Mouse (Mus musculus): ENCODE data around the gene Gm49383.
"Not testable (repeated sequence)": the region's sequence is repeated elsewhere in the genome, so short reads cannot be mapped to it uniquely, and the experiment has no call there.

The Gm49383 gene

DNA sequence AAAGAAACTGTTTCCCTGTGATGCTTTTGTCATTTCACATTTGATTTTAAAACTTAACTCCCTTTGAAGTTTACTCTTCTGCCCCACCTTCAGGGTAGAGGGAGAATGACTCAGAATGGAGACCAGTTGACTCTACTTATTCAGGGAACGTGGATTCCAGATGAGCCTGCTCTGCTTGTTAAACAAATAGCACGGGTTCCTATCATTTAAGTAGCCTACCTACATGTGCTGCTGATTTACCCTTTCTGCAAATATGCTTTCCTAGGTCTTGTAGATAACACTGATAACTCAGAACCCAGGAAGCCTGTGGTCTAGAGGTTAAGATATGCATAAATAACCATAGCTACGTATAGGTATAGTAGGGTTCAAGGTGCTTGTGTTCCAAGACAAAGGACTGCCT is 32.0 kb downstream of the Gm49383 start:
- DNase-seq (ENCODE audit: low spot score), result no peak

- not testable (repeated sequence) for DNase-seq (ENCODE audit: low spot score)
Observed at GRCm38 (mm10) chr12:69163586-69163985, 33.3 kb downstream of the Gm49383 start.

DNA sequence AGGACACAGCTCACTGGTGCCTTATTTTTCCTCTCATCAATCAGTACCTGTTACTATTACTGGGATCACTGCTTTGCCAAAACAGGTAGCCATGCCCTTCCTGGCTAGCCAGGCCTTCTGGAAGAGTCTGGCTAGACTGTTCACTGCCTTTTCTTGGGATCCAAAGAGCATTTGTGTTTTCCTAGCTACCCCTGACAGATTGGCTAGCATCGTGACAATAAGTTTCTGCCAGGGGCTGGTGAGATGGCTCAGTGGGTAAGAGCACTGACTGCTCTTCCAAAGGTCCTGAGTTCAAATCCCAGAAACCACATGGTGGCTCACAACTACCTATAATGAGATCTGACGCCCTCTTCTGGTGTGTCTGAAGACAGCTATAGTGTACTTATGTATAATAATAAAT is 36.2 kb downstream of the Gm49383 start:
- DNase-seq (ENCODE audit: low spot score), result not testable (repeated sequence)

- DNase-seq (ENCODE audit: low spot score), result no peak
Observed at GRCm38 (mm10) chr12:69159578-69159940, 37.3 kb downstream of the Gm49383 start.

DNA sequence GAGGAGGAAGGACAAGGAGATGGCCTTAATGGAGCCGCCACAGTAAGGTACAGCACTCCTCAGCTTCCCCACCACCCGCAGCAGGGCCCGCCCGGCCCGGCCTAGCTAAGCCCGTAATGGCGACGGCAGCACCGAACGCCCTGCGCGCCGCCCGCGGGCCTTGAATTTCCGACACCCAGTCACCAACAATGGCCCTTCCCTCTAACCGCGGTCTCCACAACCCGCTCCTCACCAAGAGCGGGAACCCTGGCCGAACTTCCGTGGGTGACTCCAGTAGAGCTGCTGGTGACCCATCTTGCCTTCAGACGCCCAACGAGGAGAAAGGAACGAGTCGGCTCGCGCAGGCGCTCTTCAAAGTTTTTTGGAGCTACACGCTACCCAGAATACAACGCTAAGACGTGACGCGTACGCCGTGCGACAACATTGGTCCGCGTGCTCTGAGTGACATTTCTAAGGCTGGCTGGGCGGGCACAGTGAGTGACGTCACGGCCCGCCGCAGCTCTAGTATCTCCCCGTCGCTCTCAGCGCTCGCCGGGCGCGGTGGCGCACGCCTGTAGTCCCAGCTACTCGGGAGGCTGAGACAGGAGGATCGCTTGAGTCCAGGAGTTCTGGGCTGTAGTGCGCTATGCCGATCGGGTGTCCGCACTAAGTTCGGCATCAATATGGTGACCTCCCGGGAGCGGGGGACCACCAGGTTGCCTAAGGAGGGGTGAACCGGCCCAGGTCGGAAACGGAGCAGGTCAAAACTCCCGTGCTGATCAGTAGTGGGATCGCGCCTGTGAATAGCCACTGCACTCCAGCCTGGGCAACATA is 37.9 kb downstream of the Gm49383 start, which contains the start of gene Rps29:
Gene Rps29, minus strand, starts transcription at position 422 of the 813 bp plus-strand sequence.
- DNase-seq (ENCODE audit: low spot score), result peak; percentile 90

DNA sequence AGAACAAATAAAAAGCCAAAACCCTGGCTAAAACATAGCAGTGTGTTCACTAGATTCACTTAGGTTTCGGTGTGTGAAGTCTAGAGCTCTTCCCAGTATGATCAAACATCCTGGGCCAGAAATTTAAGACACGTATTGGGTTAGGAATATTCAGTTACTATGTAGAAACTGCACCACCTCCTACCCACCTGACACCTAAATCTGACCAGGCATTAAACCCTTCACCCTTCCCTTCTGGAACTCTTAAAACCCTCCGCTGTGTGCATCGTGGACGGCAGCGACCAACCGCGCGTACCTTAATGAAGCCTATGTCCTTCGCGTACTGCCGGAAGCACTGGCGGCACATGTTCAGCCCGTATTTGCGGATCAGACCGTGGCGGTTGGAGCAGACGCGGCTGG is 38.5 kb downstream of the Gm49383 start:
- no peak for DNase-seq (ENCODE audit: low spot score)

- DNase-seq (ENCODE audit: low spot score), result no peak
Observed at GRCm38 (mm10) chr12:69157107-69157506, 39.8 kb downstream of the Gm49383 start.

- DNase-seq (ENCODE audit: low spot score), result no peak
Observed at GRCm38 (mm10) chr12:69156436-69156835, 40.5 kb downstream of the Gm49383 start.

GRCm38 (mm10) chr12:69155923-69156322 is 41.0 kb downstream of the Gm49383 start:
- no peak for DNase-seq (ENCODE audit: low spot score)

DNA sequence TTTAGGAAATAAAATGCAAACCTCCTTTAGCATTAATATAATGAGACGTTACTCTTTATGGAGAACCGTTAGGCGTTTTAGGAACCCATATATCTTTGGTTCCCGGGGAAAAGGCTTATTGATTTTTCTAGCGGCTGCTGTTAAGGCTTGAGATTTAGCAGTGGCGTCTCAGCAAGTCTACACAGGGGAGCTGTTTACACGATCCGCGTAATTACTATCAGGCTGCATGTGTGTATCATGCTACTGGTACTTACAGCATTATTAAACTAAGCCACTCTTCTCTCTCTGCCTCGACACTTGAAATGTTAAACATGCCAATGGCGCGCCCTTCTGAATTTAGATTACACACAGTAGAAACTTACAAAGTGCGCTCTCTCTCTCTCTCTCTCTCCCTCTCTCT is 46.9 kb downstream of the Gm49383 start:
- DNase-seq (ENCODE audit: low spot score), result no peak

GRCm38 (mm10) chr12:69147166-69147735 is 49.7 kb downstream of the Gm49383 start:
- DNase-seq (ENCODE audit: low spot score), result no peak

DNA sequence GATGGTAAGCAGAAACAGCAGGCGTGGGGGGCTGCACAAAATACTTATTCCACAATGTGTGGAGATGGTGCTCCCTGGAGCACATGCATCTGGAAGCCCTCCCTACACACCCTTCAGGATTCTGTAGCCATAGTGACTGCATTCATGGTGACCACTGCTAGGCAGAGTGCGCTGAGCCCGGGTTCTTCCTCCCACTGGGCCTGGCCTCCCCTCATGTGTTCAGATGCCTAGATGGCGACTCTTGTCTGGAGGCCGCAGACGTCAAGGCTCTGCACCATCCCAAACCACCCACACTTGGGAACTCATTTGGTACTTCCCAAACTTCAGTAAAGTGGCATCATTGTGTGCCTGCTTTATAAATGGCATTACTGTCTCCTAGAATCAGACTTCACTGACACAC is 53.4 kb downstream of the Gm49383 start:
- DNase-seq (ENCODE audit: low spot score), result no peak

DNA sequence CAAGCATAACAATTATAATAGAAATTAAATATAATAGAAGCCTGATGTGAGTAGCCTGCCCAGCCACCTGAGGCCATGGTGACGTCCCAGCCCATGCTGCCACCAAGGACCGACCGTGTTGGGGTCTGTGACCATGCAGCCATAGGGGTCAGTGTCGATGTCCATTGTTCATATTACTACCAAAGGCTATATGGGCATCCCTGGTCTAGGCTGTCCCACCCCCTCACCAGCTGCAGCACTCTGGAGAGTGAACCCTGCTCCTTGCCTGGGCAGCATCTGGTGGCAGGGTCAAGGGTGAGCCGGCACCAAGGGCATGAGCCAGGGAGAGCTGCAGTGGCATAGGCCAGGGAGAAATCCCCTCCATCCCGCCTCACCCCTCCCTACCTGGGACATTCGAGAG is 57.1 kb downstream of the Gm49383 start:
- no peak for DNase-seq (ENCODE audit: low spot score)

GRCm38 (mm10) chr12:69139201-69139600 is 57.7 kb downstream of the Gm49383 start:
- no peak for DNase-seq (ENCODE audit: low spot score)
